Mouse (Mus musculus) gonadal fat pad, adult 2 months (tissue): Measurements from ENCODE around the gene Daw1. TPM values are rescaled to one million over a fixed set of nuclear protein-coding genes. Genes with fewer than 3 reads are reported as not detected.

Experiments
- DNase-seq: peaks from one replicate; pipeline ENCODE4 v3.0.0-alpha.2; 2012; ENCODE audit warnings: low read depth
- polyA plus RNA-seq: library from polyadenylated mRNA; depleted of rRNA; stranded (reverse); fragments of >200 nt; gene quantifications from 2 replicates; pipeline ENCODE4 v1.2.3, GENCODE M21; 2012; rRNA removed

Daw1 gene
- polyA plus RNA-seq: 0.65 and 0.74 TPM in 2 replicates

DNA sequence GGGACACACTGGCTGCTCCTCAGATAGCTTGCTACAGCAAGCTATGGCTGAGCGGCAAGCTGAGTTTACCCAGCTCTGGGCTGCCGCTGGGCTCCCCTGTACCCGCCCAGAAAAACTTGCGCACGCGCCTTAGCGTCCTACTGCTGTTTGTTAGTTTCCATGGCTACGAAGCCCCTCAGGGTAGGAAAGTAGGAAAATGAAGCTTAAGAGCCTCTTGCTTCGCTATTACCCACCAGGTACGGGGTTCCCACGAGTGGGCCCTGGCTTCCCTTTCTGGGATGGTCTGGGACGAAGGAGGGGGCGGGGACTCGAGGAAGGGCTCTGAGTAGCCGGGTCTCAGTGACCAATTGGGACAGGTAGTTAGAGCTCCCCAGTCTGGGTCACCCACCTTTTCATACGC lies at the start of gene Daw1:
Gene Daw1, plus strand, starts transcription at position 150 of the 400 bp plus-strand sequence.
- no peak for DNase-seq

DNA sequence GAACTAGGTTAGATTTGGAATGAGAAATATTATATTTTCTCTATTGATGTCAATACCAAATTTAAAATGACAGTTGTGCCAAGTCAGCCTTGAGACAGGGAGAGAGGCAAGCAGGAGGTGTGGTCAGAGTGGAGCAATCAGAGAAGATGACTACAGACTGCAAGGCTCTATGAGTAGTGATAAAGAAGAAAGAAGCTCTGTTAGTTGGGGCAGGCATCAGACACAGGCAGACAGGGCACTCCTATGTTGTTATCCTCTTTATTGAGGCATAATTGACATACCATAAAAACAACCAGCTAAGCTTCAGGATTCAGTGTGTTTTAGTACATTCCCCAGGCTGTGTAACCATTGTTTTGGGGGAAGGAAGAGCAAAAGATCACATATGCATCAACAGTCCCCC lies 48.6 kb upstream of the Daw1 start:
- no peak for DNase-seq

DNA sequence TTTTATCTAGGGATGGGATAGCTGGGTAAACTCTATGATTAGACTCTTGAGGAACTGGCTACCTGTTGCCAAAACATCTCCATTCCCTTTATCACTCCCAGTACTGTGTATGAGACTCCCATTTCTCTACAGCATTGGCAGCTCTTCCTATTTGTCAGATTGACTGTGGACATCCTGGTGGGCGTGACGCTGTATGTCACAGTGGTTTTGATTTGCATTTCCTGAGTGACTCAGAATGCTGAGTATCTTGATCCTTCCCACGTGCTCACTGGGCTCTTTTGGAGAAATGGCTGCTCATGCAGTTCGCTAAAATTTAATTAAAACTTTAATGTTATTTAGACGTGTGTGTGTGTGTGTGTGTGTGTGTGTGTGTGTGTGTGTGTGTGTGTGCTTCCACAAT lies 47.8 kb upstream of the Daw1 start:
- DNase-seq: no peak

DNA sequence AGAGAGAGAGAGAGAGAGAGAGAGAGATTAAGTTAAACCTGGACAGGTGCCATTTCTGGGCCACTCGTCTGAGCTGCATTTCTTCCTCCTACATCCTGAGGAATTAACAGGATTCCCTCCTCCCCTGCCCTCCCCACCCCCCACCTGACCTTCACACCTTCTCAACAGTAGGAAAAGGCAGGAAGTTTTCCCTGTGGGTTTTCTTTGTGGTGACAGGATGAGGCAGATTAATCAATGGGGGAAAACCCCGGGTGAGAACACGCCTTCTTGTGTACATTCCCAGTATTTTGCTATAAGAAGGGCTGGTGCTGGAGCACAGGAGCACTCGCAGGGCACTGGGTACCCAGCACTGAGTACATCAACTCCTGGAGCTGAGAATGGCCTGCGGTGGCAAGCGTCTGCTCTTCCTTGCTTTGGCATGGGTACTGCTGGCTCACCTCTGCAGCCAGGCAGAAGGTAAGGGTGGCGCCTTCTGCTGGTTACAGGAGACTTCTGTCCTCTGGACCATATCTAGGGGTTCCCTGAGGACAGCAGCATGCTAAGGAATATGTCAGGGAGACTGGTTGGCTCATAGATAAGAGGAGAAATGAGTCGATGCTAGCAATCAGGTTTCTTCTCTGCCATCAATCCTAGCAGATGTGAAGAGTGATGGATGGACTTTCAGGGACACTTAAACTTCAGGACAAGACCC lies 43.0 kb upstream of the Daw1 start, which contains the start of gene Ccl20:
Gene Ccl20, plus strand, starts transcription at position 320 of the 691 bp plus-strand sequence.
- DNase-seq: no peak

DNA sequence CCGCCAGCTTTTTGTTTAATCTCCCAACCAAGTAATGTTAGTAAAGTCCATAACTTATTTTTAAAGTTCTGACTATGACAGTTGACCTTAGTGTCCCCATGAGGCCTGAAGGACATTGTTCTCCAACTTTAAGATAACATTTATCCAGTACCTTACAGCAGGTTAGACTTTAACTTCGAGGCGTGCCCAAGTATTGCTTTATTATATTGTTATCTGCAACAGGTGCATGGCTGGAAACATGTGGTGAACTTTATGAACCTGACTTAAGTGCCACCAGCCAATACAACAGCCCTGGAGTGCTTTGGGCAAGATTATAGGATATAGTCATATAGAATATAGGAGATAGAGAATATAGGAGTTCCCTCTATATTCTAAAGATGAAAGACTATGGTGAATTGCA lies 42.3 kb upstream of the Daw1 start:
- DNase-seq: no peak

DNA sequence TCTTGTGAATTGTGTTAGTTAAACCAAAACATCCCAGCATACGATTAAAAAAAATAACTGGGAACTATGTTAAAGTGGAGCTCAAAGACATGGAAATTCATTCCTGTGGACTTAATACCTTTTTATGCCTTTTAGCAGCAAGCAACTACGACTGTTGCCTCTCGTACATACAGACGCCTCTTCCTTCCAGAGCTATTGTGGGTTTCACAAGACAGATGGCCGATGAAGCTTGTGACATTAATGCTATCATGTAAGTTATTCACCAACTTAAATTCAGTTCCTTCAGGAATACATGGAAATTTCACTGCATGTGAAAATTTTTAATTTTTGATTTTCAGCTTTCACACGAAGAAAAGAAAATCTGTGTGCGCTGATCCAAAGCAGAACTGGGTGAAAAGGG lies 41.9 kb upstream of the Daw1 start:
- no peak for DNase-seq

DNA sequence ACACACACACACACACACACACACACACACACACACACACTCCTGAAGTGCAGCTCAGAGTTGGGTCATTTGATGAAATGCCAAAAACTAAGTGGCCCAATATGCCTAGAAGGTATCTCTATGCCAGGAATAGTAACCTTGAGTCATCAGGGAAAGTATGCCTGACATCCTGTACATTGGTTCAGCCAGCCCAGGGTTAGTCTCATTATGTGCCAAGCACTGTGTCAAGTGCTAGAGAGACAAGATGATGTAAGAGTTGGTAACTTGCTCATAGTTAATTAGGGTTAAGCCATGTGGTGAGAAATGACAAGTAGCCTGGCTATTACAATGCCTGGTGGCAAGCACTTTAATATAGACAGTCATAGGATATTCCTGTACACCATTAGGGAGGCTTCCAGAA lies 39.6 kb upstream of the Daw1 start:
- DNase-seq: no peak

DNA sequence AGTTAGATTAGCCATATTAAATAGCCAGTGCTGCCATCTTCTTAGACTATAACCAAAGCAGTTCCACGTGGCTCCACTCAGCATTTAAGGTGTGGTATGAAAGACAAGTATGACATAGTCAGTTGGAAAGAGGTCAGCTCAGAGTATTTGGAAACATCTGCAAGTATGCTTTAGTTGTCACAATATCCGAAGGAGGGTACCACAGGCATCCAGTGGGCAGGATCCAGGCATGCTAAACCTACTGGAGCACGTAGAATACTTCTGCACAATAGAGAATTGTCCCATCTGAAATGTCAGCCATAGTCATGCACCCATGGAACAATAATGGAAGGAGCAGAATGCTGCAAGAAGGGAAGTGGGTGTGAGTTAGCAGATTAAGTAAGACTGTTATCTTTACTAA lies 39.2 kb upstream of the Daw1 start:
- DNase-seq: no peak

DNA sequence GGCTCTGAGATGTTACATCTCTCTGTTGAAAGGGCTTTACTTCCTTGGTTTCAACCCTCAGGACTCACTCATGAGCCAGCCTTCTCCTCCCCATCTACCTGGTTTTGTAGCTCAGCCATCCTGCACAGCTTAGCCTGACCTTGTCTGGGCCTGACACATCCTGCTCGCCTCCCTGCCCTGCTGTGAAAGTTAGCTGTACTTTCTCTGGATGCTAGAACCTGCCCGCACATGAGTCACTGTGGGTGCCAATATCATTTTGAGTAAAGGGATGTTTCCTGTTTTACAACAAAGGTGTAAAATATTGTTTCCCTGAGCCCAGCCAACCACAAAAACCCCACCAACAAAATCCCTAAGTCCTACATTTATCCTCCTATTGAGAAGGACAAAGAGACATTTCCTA lies 36.4 kb upstream of the Daw1 start:
- no peak for DNase-seq

DNA sequence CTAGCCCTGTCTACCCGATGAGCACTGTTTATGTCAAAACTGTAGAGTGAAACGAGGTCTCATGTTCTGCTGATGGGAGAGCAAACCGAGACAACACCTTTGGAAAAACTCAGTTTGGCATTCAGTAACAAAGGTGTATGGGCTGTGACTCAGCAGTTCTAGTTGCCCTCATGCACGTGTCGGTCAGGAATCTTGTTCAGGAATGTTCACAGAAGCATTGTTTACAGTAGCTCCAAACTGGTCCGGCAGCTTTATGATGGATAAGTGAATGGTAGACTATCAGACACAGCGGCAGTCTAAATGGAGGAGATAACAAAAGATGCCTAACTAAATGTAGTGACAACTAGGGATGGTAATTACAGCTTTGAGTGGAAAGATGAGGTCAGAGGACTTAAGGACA lies 23.7 kb upstream of the Daw1 start:
- no peak for DNase-seq

DNA sequence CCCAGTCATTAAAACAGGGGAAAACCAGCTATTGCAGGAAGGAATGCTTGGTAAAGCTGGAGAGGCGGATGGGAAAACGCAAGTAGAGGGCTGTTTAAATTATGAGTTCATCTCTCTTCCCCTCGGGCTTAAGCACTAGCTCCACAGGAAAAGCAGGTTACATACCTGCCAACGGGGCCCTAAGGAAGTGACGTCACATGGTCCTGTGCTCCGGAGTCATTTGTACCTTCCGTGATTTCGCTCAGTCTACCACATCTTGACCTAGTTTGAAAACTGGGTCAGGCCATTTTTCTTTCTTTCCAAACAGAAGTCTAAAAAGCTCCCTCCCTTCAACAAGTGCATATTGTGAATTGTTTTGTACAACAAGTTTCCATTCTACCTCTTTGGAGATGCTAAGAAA lies 21.7 kb upstream of the Daw1 start:
- no peak for DNase-seq

DNA sequence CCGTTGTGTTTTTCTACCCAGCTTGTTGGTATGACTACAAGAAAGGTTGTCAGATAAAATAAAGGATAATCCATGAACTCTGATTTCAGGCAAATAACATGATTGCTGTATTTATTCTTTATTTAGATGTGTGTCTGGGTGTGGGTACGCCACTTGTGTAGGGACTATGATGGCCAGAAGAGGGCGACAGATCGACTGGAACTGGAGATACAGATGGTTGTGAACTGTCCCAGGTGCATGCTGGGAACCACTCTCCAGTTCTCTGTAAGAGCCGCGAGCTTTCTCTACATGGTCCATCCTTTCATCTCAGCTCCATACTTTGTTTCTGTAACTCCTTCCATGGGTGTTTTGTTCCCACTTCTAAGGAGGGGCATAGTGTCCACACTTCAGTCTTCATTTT lies 20.8 kb upstream of the Daw1 start:
- DNase-seq: no peak

DNA sequence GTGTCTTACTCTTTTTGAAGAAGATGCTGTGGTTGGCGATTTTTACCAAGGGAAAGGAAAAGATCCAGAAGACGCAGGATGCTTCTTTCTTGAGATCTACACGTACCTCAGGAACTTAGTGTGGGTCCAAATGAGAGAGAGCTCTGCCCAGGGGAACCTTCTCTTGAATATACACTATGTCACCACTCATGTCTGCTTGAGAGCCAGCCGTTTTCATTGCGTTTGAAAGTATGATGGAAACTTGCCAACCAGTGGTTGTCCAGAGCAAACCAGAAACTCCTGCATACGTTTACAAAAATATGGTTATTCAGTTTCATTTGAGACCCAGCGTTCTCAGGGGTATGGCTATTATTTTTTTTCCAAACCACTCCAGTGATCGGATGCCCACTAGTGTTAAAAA lies 18.0 kb upstream of the Daw1 start:
- no peak for DNase-seq

DNA sequence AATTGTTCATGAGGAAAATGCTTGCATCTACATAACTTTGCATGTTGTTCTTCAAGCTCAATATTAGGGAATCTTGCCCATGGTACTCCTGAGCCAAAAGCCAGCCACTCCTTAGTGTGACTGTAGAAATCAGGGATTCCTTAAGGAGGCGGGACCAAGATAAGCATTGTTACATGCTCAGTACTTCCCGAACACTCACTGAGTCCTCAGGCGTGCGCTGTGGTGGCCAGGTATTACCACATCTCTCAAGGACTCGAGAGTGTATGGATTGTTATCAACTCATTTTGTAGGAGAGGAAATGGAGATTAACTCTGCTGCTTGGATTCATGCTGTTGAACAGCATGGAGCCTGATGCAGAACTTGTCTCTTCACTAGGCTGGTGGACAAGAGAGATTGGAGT lies 17.5 kb upstream of the Daw1 start:
- no peak for DNase-seq

DNA sequence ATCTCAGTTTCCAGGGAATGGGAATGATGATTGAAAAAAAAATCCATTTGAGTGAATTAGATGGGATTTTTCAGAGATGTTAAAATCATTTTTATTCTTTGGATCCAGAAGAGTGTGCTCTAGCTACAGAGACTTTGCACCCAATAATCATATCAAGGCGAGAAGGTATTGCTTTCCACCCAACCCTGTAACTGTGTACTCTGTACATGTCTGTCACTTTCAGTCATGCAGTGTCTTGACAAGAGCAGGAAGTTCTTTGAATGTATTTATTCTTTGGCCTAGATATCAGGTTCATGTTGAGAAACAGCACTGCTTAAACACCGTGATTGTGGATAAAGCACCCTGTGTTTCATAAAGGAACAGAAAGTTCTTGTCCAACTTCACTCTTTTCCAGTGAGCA lies 13.0 kb upstream of the Daw1 start:
- DNase-seq: no peak

DNA sequence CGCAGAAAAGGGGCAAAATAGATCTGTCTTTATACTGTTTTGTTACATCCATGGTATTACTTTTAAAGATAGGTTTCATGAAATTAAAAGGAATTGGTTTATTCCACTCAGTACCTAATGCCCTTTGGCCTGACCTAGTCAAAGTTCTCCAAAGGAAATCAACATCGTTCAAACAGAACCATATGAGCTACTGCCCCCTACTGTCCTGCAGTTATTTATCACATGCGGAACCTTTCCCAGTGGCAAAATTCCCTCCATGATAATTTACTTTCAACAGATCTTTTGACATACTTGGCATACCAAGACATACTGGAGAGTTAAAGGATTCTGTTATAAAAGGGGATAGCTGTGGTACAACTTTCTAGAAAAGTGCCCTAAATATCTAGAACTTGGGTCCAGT lies 9.3 kb upstream of the Daw1 start:
- no peak for DNase-seq

DNA sequence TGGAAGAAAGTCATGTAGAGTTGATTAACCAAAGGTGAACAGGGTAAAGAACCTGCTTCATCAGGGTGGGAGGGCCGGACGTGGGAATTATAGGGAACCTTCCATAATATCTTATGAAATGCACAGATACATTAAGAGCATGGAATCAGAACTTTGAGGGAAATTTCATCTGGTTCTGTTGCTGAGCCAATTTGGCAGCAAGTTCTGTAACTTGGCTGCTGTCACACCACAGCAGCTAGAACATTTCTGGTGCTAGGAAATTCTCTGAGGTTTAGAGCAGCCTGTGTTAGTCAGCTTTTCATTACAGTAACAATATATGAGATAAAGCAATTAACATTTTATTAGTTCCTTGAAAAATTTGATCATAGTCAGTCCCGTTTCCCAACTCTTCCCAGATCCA lies 6.6 kb upstream of the Daw1 start:
- DNase-seq: no peak

DNA sequence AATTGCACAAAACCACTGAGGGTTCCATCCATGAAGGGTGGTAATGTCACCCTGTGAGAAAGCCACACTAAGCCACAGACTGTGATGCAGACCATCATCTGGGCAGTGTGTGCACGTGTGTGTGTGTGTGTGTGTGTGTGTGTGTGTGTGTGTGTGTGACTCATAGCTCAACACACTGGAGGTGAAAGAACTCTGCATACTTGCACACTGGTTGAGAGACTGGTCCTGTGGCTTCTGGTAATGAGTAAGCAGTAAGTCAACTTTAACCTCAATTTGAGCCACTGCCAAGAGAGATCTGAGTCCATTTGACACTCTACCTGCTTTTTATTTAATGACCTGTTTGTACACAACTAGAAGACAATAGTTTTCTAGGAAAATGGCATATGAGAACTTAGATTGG lies 2.7 kb upstream of the Daw1 start:
- DNase-seq: no peak

DNA sequence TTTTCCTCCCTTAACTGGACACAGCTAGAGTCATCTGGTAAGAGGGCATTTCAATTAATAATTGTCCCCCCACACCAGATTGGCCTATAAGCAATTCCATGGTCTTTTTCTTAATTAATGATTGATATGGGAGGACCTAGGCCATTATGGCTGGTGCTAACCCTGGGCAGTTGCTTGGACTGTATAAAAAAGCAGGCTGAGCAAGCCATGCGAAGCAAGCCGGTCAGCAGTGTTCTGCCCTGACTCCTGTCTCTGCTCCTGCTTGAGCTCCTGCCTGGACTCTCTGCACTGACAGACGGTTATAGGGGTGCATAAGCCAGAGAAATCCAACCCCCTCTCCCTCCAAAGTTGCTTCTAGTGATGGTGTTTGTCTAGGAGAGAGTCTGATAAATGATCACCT lies 2.1 kb downstream of the Daw1 start:
- DNase-seq: no peak

DNA sequence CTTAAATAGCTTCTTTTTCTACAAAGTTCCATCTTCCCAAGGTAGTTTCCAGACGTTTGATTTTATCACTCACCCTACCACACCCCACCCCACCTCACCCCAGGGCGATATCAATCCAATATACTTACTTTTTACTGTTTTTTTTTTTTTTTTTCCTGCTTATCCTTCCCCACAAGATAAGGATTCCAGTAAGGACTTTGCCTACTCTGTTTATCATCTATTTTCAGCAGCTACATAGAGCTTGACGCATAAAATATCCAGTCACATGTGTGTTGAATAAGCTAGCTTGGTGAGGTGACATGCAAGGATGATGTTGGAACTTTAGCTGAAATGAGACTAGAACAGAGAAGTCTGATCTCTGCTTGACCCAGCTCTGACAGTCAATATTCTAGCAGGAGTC lies 4.5 kb downstream of the Daw1 start:
- no peak for DNase-seq

DNA sequence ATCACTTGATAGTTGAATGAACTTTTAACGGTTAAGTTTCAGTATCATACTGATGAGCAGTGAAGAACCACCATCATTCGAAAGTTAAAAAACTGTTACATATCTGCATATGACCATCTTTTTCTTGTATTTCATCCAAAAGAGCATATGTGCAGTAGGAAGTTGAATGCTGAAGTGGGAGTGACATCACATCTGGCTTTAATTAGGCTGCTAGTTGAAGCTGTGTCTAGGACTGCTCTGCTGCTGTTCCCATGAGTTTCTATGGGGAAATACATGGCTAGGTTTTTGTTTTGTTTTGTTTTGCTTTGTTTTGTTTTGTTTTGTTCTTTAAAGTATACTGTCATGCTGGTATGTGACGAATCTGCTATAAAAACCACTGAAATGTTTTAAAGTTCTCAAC lies 9.6 kb downstream of the Daw1 start:
- DNase-seq: no peak

DNA sequence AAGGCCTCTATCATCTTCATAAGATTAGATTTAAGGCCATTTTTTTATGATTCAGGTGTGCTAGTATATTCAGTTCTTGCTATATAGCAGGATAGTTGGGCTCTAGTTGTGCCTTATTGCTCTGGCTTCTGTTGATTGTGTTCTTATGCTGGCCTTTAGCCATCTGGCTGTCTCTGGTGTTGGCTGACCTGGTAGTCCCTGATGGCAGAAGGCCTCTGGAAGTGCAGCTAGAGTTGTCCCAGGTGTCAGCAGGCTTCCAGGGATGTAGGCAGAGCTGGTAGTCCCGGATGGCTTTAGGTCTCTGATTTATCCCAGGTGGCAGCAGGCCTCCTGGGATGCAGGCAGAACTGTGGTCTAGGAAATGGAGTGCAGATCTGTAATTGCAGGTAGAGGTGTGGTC lies 16.4 kb downstream of the Daw1 start:
- DNase-seq: no peak

DNA sequence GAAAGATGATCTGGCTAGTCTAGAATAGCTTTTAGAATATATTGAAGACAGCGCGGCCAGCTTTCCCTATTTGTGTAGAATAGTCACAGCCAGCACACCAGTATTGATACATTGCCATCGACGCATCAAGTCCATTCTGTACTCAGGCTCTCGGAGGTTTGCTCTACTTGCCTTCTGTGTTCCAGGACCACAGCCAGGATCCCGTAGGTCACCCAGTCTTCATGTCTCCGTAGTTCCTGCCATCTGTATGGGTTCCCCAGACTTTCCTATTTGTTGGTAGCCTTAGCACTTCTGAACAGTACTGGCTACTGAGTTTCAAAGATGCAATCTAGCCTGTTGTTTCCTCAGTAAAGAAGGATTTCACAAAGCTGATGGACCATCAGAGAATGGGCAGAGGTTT lies 20.0 kb downstream of the Daw1 start:
- no peak for DNase-seq

DNA sequence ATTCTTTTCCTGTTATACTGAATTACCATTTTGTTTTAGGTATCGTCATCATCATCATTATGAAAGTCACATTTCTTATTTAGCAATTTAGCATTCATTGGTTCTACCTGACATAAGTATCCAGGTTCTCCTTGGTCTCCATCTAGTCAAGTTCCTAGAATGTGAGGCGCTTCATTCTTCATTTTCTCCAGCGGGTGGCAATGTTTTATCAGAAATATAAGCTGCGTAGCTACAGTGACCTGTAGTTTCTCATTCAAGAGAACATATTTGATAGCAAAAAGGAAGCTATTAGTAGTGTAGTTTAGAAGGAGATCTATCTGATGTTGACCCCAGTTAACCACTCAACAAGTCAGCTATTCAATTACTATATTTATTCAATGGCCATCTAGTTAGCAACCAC lies 21.9 kb downstream of the Daw1 start:
- DNase-seq: no peak

DNA sequence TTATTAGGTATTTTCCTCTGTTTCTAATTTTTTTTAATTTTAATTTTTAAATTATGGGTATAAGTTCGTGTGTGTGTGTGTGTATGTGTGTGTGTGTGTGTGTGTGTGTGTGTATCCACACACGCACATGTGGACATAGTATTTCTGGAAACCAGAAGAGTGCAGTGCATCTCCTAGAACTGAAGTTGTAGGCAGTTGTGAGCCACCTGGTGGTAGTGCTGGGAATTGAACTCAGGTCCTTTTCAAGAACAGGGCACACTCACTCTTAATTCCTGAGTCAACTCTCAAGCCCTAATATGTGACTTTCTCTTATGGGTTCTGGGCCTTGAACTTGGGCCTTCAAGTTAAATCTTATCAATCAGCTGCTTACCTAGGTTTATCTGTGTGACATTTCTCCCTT lies 27.6 kb downstream of the Daw1 start:
- no peak for DNase-seq
